Mouse (Mus musculus): Measurements from ENCODE around the gene Gm20388. TPM values are rescaled to one million over a fixed set of nuclear protein-coding genes. Genes with fewer than 3 reads are reported as not detected.
A peak's percentile ranks its signal among the peaks of the same experiment; 100 is the strongest.

The Gm20388 gene
- total and polyA plus RNA-seq, 2 experiments from 2014 or later = 51.3 TPM; not detected in 1

GRCm38 (mm10) chr8:122574667-122575251 is 2664.1 kb downstream of the Gm20388 start:
- 65% methylated on average over 10 of the region's 10 CpGs for WGBS
- H3K27ac ChIP-seq (ENCODE audit: low read depth, low read length) = no peak overlapping the region
- H3K9me3 ChIP-seq (ENCODE audit: low read length) = no peaks in the 10 kb centered on the region
- H3K27me3 ChIP-seq (ENCODE audit: insufficient read depth, low read length) = no peaks in the 10 kb centered on the region
- H3K9ac ChIP-seq = no peak overlapping the region
- DNase-seq (no peak), ATAC-seq (no peak)
- no peak for TF ChIP-seq CTCF (IDR thresholded peaks at IDR 0.05; ENCODE audit: low read depth)
- H3K4me3 ChIP-seq (ENCODE audit: low read depth, low read length) = no peak overlapping the region
- H3K4me1 ChIP-seq (ENCODE audit: insufficient read depth) = peaks cover 20% of the 10 kb centered on the region
- H3K4me2 ChIP-seq (ENCODE audit: low read depth) = peak overlapping the region; percentile 66
- peaks cover 16% of the 10 kb centered on the region for H3K36me3 ChIP-seq (ENCODE audit: insufficient read depth)

- DNase-seq = no peak
- ATAC-seq = no peak
- H3K4me1 ChIP-seq (ENCODE audit: insufficient read depth) = peaks cover 20% of the 10 kb centered on the region
- H3K36me3 ChIP-seq (ENCODE audit: insufficient read depth) = peaks cover 16% of the 10 kb centered on the region
- peak overlapping the region; percentile 53; the same call in 1 of the 2 replicates for H3K4me3 ChIP-seq (ENCODE audit: low read depth, low read length)
- WGBS = 82% methylated on average over 8 of the region's 8 CpGs
- H3K9me3 ChIP-seq (ENCODE audit: low read length) = no peaks in the 10 kb centered on the region
- H3K4me2 ChIP-seq (ENCODE audit: low read depth) = peak overlapping the region; percentile 66
- no peak overlapping the region for H3K27ac ChIP-seq (ENCODE audit: low read depth, low read length)
- TF ChIP-seq CTCF (IDR thresholded peaks at IDR 0.05; ENCODE audit: low read depth) = no peak
- H3K27me3 ChIP-seq (ENCODE audit: insufficient read depth, low read length) = no peaks in the 10 kb centered on the region
- no peak overlapping the region for H3K9ac ChIP-seq
Observed at GRCm38 (mm10) chr8:122575286-122575685, 2664.6 kb downstream of the Gm20388 start.

DNA sequence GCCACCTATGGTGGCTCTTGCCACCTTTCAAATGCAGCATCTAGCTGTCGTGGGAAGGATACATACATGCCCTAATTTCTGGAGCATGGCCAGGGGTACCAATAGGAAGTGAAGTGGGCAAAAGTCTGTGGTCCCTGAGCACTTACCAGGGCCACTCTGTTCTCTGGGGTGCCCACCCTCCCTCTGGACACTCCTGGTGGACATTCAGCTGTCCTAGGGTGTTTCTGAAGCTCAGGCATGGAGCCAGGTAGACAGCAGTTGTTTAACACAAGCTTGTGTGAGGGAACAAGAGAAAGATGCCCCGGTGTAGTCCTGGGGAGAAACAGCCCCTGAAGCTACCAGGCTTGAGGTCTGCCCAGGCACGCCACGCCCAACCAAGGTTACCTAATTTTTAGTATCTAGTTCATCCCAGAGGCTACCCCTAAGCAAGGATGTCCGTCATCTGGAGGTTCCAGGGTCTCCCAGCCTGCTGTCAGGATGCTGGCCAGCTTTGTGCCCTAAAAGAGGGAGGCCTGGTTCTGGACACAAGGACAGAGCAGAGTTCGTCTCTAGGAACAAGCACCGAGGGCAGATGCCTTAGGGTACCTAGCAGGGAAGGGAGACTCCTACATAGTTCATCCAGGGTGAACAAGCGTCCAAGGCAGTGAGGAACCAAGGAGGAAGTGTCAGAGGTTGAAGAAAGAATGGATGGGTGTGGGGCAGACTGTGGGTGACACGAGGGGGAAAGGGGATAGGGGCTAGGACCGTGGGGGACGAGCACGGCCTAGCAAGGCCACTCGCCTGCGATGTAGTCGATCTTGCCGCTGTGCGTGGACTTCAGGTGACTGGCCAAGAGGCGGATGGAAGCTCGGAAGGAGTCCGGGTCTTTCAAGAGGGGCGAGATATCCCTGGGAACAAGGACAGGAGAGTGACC is 2665.3 kb downstream of the Gm20388 start:
- peak overlapping the region; percentile 66 for H3K4me2 ChIP-seq (ENCODE audit: low read depth)
- WGBS = 14% methylated on average over 21 of the region's 21 CpGs
- peaks cover 16% of the 10 kb centered on the region for H3K36me3 ChIP-seq (ENCODE audit: insufficient read depth)
- peak; percentile 19 for ATAC-seq
- H3K27ac ChIP-seq (ENCODE audit: low read depth, low read length) = peak overlapping the region; percentile 36
- H3K9ac ChIP-seq = peak overlapping the region; percentile 61
- peaks cover 20% of the 10 kb centered on the region for H3K4me1 ChIP-seq (ENCODE audit: insufficient read depth)
- H3K4me3 ChIP-seq (ENCODE audit: low read depth, low read length) = peak overlapping the region; percentile 53
- TF ChIP-seq CTCF (IDR thresholded peaks at IDR 0.05; ENCODE audit: low read depth) = no peak
- H3K27me3 ChIP-seq (ENCODE audit: insufficient read depth, low read length) = no peaks in the 10 kb centered on the region
- no peak for DNase-seq
- H3K9me3 ChIP-seq (ENCODE audit: low read length) = no peaks in the 10 kb centered on the region

DNA sequence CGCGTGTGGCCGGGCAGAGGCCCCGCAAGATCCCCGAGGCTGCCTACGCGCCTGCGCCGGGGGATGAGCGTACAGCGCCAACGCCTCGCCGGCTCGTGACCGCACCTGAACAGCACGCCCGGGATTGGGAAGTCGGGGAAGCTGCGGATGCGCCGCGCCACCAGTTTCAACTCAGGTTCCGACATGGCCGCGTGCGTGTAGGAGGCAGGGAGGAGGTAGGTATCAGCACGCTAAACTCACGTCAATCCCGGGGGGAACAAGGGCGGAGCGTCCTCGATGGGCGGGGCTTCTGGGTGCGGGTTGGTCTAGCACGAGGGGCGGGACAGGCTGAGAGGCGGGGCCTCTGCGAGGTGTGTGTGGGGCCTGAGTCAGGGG is 2666.0 kb downstream of the Gm20388 start, which contains the start of gene Aprt:
Gene Aprt (minus strand): TSS at position 262 of the 375 bp plus-strand sequence.
- peak within 1 kb of the TSS; percentile 36 for H3K27ac ChIP-seq (ENCODE audit: low read depth, low read length)
- H3K9ac ChIP-seq = peak within 1 kb of the TSS; percentile 61
- peak within 1 kb of the TSS; percentile 66 for H3K4me2 ChIP-seq (ENCODE audit: low read depth)
- peak within 1 kb of the TSS; percentile 53 for H3K4me3 ChIP-seq (ENCODE audit: low read depth, low read length)
- peaks cover 20% of the 10 kb centered on the region for H3K4me1 ChIP-seq (ENCODE audit: insufficient read depth)
- no peaks in the 10 kb centered on the region for H3K27me3 ChIP-seq (ENCODE audit: insufficient read depth, low read length)
- no peaks in the 10 kb centered on the region for H3K9me3 ChIP-seq (ENCODE audit: low read length)
- WGBS = under 1% methylated on average over 39 of the region's 39 CpGs
- no peak for TF ChIP-seq CTCF (IDR thresholded peaks at IDR 0.05; ENCODE audit: low read depth)
- H3K36me3 ChIP-seq (ENCODE audit: insufficient read depth) = peaks cover 11% of the 10 kb centered on the region
- DNase-seq (peak; percentile 92), ATAC-seq (peak; percentile 95)

- Histone ChIP-seq H3K36me3 (ENCODE audit: insufficient read depth) (peaks cover 6% of the 10 kb centered on the region), H3K4me1 (ENCODE audit: insufficient read depth) (peaks cover 20% of the 10 kb centered on the region), H3K27ac (ENCODE audit: low read depth, low read length) (peak overlapping the region; percentile 36), H3K27me3 (ENCODE audit: insufficient read depth, low read length) (no peaks in the 10 kb centered on the region), H3K9me3 (ENCODE audit: low read length) (no peaks in the 10 kb centered on the region), H3K4me3 (ENCODE audit: low read depth, low read length) (peak overlapping the region; percentile 53), H3K4me2 (ENCODE audit: low read depth) (peak overlapping the region; percentile 66), H3K9ac (peak overlapping the region; percentile 61)
- WGBS = 44% methylated on average over 10 of the region's 10 CpGs
- ATAC-seq = peak; percentile 1; the same call in 1 of the 2 replicates
- no peak for TF ChIP-seq CTCF (IDR thresholded peaks at IDR 0.05; ENCODE audit: low read depth)
- no peak for DNase-seq
Observed at GRCm38 (mm10) chr8:122577116-122577515, 2666.5 kb downstream of the Gm20388 start.

DNA sequence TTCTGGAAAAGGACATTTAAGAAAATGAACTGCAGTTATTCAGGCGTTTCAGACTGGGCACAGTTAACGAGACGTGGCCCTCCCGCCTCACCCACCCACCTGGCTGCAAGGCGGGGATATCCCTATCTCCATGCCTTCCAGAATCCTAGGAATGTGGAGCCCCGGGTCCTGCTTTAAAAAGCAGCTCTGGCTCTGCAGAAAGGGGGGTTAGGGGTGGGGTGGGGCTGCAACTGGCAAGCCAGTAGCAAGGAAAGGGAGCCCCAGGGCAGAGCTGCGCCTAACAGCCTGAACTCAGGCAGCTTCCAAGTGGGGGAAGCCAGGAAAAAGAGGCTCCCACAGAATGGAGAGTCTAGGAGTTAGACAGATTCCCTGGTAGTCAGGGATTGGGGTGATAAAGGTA is 2668.6 kb downstream of the Gm20388 start:
- no peak for TF ChIP-seq CTCF (IDR thresholded peaks at IDR 0.05; ENCODE audit: low read depth)
- Histone ChIP-seq H3K27ac (ENCODE audit: low read depth, low read length) (no peak overlapping the region), H3K4me2 (ENCODE audit: low read depth) (no peak overlapping the region), H3K36me3 (ENCODE audit: insufficient read depth) (peaks cover 2% of the 10 kb centered on the region; the same call in 1 of the 2 replicates), H3K27me3 (ENCODE audit: insufficient read depth, low read length) (no peaks in the 10 kb centered on the region), H3K4me1 (ENCODE audit: insufficient read depth) (peaks cover 20% of the 10 kb centered on the region), H3K4me3 (ENCODE audit: low read depth, low read length) (no peak overlapping the region), H3K9me3 (ENCODE audit: low read length) (no peaks in the 10 kb centered on the region), H3K9ac (no peak overlapping the region)
- ATAC-seq = no peak
- WGBS = 22% methylated on average over 7 of the region's 7 CpGs
- no peak for DNase-seq

- no peak for ATAC-seq
- WGBS = 79% methylated on average over 15 of the region's 15 CpGs
Observed at GRCm38 (mm10) chr8:122580926-122581325, 2670.3 kb downstream of the Gm20388 start.

More at GRCm38 (mm10) chr8:122580926-122581325, 2670.3 kb downstream of the Gm20388 start:
- no peak for DNase-seq
- no peak overlapping the region for H3K4me3 ChIP-seq (ENCODE audit: low read depth, low read length)
- H3K4me1 ChIP-seq (ENCODE audit: insufficient read depth) = peaks cover 9% of the 10 kb centered on the region
- no peak overlapping the region for H3K27ac ChIP-seq (ENCODE audit: low read depth, low read length)
- H3K9me3 ChIP-seq (ENCODE audit: low read length) = no peaks in the 10 kb centered on the region
- no peak for TF ChIP-seq CTCF (IDR thresholded peaks at IDR 0.05; ENCODE audit: low read depth)
- H3K36me3 ChIP-seq (ENCODE audit: insufficient read depth) = no peaks in the 10 kb centered on the region
- H3K27me3 ChIP-seq (ENCODE audit: insufficient read depth, low read length) = no peaks in the 10 kb centered on the region
- no peak overlapping the region for H3K4me2 ChIP-seq (ENCODE audit: low read depth)
- no peak overlapping the region for H3K9ac ChIP-seq

All from forebrain, postnatal 0 days (tissue).